Mouse (Mus musculus): Measurements from ENCODE around the gene Sag. TPM values are rescaled to one million over a fixed set of nuclear protein-coding genes. Genes with fewer than 3 reads are reported as not detected.

The Sag gene
- total RNA-seq (2021) = under 1 TPM; 0.15 to 0.33 TPM
- long read RNA-seq, experiment 1 = 0 reads
- long read RNA-seq, experiment 2 = 0 reads

DNA sequence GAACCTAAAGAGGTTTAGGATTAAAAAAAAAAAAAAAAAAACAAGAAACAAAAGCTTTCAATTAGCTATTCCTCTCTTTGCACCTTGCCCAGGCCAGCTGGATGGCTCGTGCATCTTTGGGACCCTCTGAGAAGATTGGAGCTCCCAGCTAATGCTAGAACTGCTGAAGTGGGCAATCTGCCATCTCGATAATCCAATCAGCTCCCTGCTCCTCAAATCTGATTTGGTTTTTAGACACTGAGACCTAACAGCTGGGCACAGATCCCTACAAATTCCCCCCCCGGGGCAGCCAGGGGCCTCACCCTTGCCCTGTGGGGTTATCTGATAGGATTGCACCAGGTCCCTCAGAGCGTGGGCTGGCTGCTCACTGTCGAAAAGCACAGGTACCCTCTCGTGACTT is at the start of gene Sag:
Gene Sag, plus strand, starts transcription at position 105 of the 400 bp plus-strand sequence.
- no peak for DNase-seq

DNA sequence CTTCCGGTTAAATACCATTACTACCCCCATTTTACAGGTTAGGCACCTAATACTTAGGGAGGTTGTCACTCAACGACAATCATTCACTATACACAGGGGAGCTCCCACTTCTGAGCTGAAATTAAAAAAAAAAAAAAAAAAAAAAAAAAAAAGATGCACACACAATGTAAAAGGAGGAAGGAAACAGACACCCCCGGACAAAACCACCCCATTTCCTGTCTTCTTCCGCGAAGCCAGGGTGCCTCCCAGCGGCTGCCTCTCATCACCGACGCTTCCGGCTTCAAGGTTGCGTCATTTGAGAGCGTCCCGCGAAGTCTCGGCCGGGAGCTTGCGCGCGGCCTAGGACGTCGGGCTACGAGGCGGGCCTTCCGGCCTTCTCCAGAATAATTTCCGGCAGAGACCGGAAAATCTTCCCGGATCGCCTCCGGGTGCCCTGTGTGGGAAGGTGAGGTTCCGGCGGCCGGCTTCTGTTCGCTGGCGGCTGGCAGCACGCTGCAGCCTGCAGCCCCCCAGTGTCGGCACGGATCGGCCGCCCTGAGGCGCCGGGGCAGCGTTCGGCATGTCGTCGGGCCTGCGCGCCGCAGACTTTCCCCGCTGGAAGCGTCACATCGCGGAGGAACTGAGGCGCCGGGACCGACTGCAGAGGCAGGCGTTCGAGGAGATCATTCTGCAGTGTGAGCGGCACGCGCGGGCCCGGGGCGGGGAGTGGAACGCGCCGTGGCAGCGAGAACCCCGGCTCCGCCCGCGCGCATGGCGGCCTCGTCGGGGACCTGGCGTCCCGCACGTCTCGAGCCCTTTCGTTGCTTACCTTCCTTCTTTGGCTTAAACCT is 47.6 kb upstream of the Sag start, which contains the start of gene Atg16l1:
Gene Atg16l1, plus strand, starts transcription at position 230 of the 830 bp plus-strand sequence.
- peak; percentile 96 to 97 for DNase-seq

DNA sequence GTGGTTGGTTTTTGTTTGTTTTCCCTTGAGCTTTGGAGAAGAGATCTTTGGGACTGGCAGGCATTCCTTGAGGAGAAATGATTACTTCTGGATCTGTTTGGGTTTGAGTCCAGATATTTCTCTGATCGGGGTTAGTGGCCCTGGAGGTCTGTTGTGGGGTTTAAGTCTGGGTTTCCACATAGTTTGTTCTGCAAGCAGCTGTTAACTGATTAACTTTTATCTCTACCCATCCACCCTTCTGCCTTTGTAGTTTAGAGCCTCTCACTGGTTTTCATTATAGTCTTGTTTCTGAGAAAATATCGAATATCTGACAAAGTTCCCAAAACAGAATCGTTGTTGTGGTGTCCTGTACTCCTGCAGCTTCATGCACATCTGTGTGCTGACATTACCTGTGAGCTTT is 39.7 kb upstream of the Sag start:
- DNase-seq = no peak

DNA sequence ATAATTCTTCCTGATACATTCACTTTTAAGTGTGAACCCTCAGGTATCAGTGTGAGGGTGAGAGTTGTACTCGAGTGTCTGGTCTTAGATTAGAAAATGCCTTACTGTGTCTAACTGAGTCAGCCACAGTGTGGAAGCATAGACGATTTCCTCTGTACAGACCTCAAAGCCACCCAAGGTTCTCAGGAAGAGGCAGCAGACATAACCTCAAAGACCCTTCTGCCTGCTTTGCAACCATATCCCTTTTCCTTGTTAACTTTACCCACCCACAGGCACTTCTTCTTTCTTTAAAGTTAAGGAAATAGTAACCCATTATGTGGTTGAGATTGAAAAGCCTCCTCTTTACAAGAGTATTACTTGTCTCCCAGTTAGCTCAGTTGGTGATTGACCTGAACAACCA is 37.7 kb upstream of the Sag start:
- no peak for DNase-seq

DNA sequence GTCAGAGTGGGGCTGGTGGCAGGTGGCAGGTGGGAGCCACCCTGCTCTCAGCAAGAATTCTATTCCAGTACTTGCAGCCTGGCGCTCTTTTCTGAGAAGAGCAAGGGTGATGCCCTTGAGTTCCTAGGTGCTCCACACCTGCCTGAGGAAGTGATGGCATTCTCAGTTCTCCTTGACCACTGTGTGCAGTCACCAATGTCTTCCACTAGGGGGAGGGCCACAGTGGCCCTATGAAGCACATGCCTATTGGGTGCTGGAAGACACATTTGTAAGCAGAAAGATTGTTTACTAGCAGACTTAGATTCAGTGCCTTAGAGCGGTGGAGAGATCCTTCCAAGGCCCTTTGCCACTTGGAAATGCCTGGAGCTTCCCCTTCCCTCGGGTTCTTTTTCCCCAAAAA is 37.2 kb upstream of the Sag start:
- peak in 1 of 2 experiments; percentile 26 for DNase-seq

DNA sequence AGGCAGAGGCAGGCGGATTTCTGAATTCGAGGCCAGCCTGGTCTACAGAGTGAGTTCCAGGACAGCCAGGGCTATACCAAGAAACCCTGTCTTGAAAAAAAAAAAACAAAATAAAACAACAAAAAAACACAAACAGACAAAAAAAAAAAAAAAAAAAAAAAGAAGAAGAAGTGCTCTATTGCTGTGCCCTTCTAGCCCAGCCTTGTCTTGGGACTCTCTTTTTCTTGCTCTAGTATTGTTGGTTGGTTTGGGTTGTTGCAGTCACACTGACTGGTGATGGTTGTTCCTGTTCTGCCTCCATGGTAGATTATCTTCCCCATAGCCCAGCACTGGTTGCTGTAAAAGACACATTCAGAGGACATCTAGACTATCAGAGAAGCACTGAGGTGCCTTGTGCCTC is 34.2 kb upstream of the Sag start:
- no peak for DNase-seq

DNA sequence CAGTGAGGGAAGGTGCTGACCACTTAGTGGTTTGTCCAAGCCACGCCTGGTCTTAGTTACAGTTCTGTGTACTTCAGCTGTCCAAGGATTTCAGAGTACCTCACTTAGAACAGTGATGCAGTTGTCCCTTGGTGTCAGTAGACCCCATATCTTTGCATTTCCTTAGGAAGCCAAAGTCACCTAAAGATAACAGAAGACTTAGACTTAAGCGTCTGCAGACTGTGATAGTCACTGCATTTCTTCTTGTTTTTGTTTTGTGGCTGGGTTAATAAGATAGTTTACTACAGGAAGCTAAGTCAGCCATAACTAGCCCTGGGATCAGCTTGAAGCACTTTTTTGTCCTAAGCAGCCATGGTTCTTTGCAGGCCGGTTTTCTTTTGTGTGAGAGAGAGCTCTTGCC is 33.0 kb upstream of the Sag start:
- DNase-seq = no peak

DNA sequence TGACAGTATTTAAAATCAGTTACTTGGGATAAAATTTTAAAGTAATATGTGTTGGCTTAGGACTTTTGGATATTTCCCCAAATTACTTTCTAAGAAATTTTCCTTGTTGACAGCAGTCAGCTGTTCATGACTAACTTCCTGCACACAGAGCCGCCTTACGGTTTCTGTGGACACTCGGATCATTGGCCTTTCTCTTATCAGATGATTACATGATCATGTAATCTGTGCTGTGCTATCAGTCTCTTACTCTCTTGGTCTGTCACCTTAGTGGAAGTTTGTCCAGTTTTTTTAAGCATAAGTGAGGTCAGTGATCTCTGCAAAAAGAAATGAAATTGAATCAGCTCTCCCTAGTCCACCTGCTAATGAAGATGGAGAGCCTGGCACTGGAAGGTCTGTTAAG is 31.8 kb upstream of the Sag start:
- DNase-seq = no peak

DNA sequence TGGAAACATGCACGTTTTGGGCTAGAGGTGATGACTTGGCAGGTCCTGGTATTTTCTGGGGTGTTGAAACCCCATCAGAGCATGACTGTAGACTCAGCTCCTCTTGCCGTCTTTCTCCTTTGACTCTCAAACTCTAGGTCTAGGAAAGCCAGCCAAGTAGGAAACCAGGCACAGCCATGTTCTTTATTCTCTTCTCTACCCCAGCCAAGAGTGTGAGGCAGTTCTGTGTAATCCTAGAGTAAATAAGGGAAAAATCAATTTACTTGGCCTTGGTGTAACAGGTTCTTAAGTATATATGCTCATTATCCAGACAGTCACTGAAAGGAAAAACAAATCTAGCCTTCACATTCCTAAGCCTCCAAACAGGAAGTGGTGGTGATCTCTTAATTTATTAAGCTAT is 30.1 kb upstream of the Sag start:
- no peak for DNase-seq

DNA sequence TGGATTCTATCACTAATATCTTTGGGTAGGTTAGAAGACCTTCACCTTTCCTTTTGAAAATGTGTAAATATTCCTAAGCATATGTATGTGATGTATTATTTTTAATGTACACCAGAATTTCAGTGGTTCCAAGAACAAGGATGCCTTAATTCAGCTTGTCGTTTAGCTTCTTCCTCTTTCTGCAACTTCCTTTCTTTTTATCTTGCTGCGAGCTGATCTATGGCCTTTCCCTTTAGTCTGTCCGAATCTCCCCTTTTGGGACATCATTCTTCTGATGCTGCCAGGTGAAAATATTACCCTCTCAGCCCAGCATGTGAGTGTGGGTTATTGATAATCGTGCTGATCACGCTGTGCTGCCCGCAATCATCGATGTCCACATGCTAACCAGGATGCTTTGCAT is 28.6 kb upstream of the Sag start:
- DNase-seq = no peak

DNA sequence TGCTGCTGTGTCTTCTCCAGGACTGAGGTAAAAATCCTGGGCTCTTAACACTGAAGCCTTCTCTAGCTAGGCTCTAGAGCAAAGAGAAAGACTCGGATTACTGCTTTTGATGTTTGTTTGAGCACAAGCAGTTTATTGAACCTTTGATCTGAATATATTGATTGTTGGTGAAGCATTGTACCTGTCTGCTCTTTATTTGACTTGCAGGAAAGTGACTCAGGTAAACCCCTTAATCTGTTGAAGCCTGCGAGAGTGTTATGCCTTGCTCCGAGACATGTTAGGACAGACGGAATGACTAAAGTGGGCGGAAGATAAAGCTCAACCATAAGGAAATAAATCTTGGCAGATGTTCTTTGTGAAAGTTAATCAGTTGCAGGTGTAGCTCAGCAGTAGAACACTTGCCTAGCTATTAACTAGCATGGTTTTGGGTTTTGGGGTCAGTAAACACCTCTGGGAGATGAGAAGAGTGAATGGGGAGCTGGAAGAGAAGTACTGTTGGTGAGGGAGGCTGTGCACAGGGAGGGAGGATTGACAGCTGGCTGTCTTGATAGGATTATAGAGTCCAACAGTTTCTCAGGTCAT is 24.2 kb upstream of the Sag start:
- DNase-seq = no peak

DNA sequence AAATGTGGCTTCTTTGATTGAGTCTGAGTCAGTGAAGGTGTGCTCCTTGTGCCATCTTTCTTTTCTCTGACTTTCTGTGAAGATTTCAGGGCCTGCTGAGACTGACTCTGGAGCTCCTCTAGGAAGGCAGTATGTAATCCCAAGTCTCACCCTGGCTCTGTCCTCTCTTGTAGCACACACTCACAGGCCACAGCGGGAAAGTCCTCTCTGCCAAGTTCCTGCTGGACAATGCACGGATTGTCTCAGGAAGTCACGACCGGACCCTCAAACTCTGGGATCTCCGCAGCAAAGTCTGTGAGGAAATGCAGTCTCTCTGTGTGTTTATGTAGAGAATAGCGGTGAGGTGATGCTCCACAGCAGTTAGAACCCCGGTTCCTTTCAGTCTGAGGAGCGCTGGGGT is 17.8 kb upstream of the Sag start:
- peak in 1 of 2 experiments; percentile 18 for DNase-seq

DNA sequence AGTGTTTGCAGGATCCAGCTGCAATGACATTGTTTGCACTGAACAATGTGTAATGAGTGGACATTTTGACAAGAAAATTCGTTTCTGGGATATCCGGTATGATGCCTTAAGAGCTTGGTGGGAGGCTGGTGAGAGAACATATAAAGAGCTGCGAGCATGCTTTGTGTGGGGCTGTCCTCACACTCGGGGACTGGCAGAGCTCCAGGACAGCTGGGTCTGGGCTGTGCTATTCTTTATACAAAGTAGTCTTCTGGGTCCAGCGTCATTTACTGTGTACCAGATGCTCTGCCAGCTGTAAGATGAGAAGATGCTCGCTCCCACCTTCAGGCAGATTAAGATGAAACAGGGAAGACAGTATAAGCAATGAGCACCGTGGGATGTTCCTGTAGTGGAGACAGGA is 17.2 kb upstream of the Sag start:
- DNase-seq = peak; percentile 22 to 30

DNA sequence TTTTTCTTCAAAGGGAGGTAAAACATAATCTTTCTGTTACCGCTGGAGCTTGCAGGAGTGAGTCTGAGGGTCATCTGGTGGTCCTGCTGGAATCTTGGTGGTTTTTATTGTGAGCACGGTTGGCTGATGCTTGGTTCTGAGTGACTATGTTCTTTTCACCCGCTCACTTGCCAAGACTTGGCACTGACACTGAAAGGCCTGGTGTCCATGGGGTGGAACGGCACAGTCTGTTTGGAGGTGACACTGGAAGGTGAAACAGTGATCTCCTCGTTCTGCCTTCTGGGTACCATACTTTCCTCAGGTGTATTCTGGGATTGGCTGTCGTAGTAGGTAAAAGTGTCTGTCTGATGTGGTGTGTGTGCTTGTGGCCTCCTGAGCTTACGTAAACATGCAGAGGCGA is 13.8 kb upstream of the Sag start:
- no peak for DNase-seq

DNA sequence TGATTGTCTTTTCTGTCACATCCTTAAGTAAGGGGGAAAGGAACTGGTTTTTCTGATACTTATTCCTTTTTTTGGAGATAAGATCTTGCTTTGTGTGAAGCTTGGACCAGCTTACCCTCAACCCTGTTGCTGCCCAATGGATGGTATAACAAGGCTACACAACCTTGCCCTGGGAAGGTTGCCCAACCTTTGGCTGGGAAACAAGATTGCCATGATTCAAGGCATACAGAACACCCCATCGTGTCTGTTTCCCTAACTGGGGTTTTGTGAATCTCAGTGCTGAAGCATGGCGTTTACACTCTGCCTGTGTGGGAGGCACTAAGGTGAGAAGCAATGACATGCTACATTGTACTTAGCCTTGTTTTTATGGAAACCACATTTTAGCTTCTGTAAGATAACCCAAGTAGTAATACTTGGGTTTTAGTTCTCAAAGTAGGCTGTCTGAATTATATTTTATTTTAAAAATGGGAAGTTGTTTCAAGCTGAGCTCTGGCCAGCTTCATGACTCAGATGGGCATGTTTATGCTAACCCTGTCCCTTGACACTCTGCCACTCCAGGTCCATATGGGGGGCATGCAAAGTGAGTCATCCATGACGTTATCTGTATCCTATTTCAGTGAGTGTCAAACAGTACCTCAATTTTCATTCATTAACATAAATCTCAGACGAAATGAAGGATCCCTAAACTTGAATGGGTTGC is 10.9 kb upstream of the Sag start:
- no peak for DNase-seq

DNA sequence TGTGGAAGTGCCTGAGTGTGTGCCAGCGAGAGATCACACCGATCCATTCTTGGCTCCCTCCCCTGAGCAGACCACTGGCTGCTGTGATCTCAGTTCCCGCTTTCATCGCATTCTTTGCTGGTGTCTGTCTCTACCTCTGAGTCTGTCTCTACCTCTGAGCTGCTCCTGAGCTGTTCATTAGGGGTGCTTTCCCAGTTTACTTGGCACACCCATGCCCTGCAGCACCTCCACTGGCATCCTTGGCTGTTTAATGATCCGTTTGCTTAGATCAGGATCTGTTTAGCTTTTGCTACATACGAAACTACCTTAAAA is 10.4 kb upstream of the Sag start:
- DNase-seq = no peak

DNA sequence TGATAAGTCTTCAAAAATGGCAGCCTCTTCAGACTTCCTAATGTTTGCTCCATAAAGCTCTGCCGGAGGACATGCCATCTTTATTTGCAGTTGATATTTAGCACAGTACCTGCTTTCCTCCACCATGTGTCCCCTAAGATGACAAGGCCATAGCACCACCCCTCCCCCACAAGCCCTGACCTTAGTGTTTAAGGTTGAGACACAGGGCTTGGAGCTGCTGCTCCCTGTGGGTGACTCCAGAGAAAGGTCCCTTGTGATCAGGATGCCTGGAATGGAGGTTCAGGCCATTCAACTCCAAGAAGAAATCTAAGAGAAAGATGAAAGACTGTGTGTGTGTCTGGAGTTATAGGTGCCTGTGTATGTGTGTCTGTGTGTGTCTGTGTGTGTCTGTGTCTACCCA is 5.8 kb upstream of the Sag start:
- DNase-seq = no peak

DNA sequence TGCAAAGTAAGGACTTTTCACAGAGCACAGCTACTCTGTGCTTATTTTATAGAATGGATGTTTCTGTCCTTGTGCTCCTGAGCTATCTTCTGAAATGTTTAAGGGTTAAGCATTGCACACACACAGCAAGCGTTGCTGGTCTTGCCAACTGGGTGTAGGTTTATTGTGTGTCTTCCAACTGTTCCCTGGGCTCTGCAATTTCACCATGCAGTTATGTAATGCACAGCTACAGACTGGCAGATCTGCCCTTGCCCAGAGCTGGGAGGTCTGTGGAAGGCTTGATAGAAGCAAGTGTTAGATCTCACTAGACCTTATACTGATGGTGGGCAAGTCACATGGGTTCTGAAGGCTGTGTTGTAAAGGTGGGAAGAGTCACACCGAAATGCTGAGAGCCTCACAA is 5.2 kb upstream of the Sag start:
- DNase-seq = no peak

DNA sequence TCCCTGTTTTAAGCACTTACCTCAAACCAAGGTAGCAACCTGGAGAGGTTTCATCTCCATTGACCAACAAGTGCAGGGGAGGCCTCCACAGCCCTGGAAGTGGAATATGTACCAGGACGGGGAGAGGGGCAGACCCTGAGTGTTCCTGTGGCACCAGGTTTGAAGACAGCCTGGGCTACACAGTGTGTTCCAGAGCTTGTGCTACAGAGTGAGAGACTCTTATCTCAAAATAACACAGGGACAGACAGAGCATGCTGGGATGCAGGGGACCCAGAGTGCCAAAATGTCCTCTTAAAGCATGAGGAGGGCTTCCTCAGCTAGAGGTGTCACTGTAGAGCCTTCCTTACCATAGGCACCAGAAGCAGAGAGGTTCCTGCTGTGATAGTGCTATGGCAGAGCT is 4.3 kb downstream of the Sag start:
- DNase-seq = no peak

DNA sequence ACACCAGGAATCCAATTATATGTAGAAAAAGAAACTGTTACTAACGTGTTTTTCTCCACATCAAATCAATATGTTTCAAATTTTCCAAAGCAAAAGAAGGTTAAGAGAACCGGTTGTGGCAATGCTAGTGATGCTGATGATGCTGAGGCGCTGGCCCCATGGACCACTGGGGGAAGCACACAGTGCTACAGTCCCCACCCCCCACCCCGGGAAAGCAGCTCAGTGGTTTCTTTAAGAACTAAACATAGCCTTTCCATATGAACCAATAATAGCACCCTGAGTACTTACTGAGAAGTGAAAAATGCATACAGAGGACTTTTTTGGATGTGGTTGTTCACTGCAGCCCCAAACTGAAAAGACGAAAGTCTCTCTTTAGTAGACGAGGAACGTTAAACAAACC is 7.9 kb downstream of the Sag start:
- no peak for DNase-seq

DNA sequence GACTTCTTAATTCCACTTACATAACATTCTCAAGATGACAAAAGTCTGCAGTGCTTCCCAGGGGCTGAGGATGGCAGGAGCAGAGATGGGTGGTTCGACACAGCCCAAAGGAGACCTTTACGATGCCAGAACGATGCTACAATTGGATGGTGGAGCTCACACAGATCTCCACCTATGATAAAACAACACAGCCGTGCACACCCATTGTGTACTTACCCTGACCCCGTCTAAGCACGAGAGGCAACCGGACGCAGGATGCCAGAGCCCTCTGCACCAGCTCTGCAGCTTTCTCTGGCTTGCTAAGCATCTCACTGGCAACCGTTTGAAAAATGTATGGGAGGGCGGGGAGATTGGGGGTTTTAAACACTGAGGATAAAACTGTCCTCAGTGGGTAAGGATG is 8.6 kb downstream of the Sag start:
- DNase-seq = no peak

DNA sequence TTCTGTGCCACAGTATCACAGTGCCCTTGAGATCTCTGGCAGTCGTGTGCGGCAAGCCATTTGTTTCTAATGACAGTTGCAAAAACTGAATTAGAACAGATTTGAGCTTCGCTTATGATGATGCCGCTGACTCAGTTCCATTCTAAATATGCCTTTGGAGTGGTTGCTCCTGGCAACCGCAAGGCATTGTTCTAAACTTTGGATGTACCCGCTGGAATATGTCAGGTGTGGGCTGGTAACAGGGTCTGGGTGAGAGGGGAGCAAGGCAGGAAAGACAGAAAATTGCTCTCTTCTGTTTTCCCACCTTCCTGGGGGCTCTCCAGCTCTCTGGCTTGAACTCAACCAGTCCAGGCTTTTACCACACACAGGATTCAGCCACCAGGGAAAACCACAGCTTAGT is 9.7 kb downstream of the Sag start:
- DNase-seq = no peak

DNA sequence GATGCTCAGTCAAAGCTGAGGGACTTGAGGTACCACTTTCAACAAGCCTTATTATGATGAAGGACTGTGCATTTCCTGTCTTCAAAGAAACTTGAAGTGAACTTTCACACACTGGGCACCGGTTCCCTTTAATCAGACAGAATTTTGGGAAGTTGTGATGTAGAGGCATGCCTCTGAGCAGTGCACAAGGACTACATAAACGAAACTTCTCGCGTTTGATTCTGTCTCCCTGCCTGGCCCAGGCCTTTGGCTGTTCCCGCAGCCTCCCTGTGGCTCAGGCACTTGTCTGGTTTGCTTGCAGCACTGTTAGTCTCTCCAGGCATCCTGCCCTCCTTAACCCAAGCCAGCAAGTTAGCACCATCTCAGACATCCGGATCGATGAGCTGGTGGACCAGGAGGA is 10.2 kb downstream of the Sag start:
- DNase-seq = peak in 1 of 2 experiments; percentile 44

All from heart, adult 18-20 months (tissue).